Mouse (Mus musculus) cortical plate, adult 2 months (tissue): ENCODE results near the gene Gm14569.

ENCODE experiments used
- CTCF ChIP-seq: fragments of 200-500 bp; IDR thresholded peaks from 2 replicates; pipeline ENCODE4 v1.5.1; 2011; ENCODE audit warnings: mild to moderate bottlenecking, control low read depth, low read length; ENCODE audit not compliant: insufficient read depth; ENCODE audit errors: extremely low read depth
- POLR2A ChIP-seq: fragments of 200-500 bp; IDR thresholded peaks from 2 replicates; pipeline ENCODE4 v1.6.1; 2011; ENCODE audit warnings: mild to moderate bottlenecking, low read length, control low read depth; ENCODE audit not compliant: insufficient read depth; ENCODE audit errors: extremely low read depth

DNA sequence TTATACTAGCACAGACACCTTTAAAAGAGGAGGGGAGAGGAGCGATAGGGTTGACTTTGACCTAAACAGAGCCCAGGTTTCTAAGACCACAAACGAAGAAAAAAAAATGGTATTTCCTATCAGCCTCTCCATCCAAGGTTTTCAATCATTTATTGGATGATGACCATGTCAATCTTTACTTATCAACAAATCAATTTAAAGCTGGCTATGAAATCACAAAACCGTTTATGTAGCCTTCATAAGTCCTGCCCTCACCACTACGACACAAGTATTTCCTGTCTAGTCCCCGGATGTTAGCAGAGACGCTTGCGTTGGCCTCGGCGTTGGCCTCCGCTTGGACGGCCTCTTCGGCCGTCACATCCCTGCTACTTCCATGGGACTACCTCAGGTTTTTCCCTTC lies 90.7 kb downstream of the Gm14569 start, which contains the start of gene Gm6268:
- TF ChIP-seq CTCF: no peak
- TF ChIP-seq POLR2A: no peak
